Mouse (Mus musculus): ENCODE results near the gene Khdc3.

- no peak for TF ChIP-seq CTCF (conservative IDR thresholded peaks at IDR 0.05; ENCODE audit: low read length)
- no peak for TF ChIP-seq POU5F1 (IDR thresholded peaks at IDR 0.05; ENCODE audit: borderline replicate concordance, low read length)
- peak; percentile 88 for TF ChIP-seq NANOG (IDR thresholded peaks at IDR 0.05; ENCODE audit: borderline replicate concordance, low read length)
These were observed 21.8 kb upstream of the Khdc3 start for GRCm38 (mm10) chr9:73079801-73080325.

Data from E14TG2a.4 (cell line).